Mouse (Mus musculus) testis, adult 2 months (tissue): ENCODE data around the gene Prph.

ENCODE experiments used
- CTCF ChIP-seq: fragments of 200-500 bp; IDR thresholded peaks from 2 replicates; pipeline ENCODE4 v1.5.1; 2012; ENCODE audit warnings: low read depth, mild to moderate bottlenecking, inconsistent platforms, low read length, moderate library complexity; ENCODE audit not compliant: control insufficient read depth, insufficient read depth, insufficient replicate concordance
- POLR2A ChIP-seq: fragments of 200-500 bp; IDR thresholded peaks from 2 replicates; pipeline ENCODE4 v1.6.1; 2012; ENCODE audit warnings: low read depth, mild to moderate bottlenecking, inconsistent platforms, low read length, moderate library complexity; ENCODE audit not compliant: control insufficient read depth

DNA sequence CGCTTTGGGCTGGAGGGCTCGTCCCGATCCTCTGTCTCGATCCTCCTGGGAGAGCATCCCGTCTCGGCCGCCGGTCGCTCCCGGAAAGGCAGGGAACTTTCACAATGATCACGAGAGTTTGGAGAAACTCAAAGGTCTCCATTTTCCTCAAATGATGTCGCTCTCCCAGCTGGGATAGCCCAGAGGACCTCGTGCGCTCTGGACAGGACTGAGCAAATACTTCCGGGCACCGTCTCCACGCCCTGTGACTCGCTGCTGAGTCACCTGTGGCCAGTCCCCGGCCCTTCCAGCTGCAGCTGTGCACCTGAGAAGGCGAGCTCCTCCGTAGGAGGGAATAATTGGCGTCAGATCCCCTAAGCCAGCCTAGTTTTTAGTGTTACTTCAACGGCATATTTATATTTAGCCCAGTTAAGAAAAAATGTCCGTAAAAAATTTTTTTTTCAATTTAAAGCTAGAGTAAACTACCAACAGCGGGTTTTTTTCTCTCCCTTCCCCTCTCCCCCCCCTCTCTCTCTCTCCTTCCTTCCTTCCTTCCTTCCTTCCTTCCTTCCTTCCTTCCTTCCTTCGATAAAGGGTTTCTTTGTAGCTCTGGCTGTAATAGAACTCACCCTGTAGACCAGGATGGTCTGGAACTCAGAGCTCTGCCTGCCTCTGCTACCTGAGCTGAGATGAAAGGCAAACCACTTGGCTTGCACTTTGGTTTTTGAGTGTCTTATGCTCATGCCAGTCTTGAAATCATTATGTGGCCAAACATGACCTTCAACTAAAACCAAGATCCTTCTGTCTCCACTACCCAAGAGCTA, 24.2 kb upstream of the Prph start:
- TF ChIP-seq CTCF (no peak), POLR2A (no peak)
